Mouse (Mus musculus) CH12.LX (cell line): ENCODE measurements around the gene Dscaml1. TPM values are rescaled to one million over a fixed set of nuclear protein-coding genes. Genes with fewer than 3 reads are reported as not detected.
A peak's percentile ranks its signal among the peaks of the same experiment; 100 is the strongest.

ENCODE experiments used
- DNase-seq: peaks from one replicate; pipeline ENCODE4 v3.0.0-alpha.2; 2013; ENCODE audit errors: extremely low read depth
- H3K27ac ChIP-seq: 2 replicates; pipeline ENCODE4 v1.5.1; 2012; ENCODE audit warnings: low read depth, mild to moderate bottlenecking, control low read depth, moderate library complexity; ENCODE audit not compliant: insufficient read depth
- H3K27me3 ChIP-seq: replicated peaks from 2 replicates; pipeline ENCODE3; 2012; ENCODE audit warnings: inconsistent platforms
- H3K36me3 ChIP-seq, 2 experiments: replicated peaks in 1 of 2; 2 replicates each; pipeline versions ENCODE3 to v1.6.1; 2012; ENCODE audit warnings: inconsistent platforms in 1 of 2, low read length in 1 of 2, mild to moderate bottlenecking in 1 of 2, mixed read lengths in 1 of 2, moderate library complexity in 1 of 2; ENCODE audit not compliant: control insufficient read depth in 1 of 2, insufficient read depth in 1 of 2
- H3K4me1 ChIP-seq, 2 experiments: 2 replicates each; pipeline ENCODE4 v1.6.1; 2012; ENCODE audit warnings: inconsistent platforms in 1 of 2, moderate library complexity in 1 of 2; ENCODE audit not compliant: insufficient read depth in 2 of 2, control insufficient read depth in 1 of 2
- H3K4me2 ChIP-seq: 2 replicates; pipeline ENCODE4 v1.6.1; 2012; ENCODE audit warnings: low read depth, mild to moderate bottlenecking, control low read depth; ENCODE audit not compliant: poor library complexity, insufficient read depth, severe bottlenecking
- H3K4me3 ChIP-seq, 3 experiments: fragments of 150-350 bp in 1 of 3; sonication (generic) in 1 of 3; replicated peaks in 1 of 3; 2 replicates each; pipeline versions ENCODE3 to v1.5.1; 2011 to 2012; ENCODE audit warnings: low read depth in 2 of 3, low read length in 2 of 3, mild to moderate bottlenecking in 2 of 3, moderate library complexity in 2 of 3, control low read depth in 1 of 3, improper control_type of control experiment in 1 of 3, inconsistent platforms in 1 of 3, mixed read lengths in 1 of 3; ENCODE audit not compliant: poor library complexity in 1 of 3
- H3K79me2 ChIP-seq: replicated peaks from 2 replicates; pipeline ENCODE4 v1.6.1; 2012; ENCODE audit warnings: mild to moderate bottlenecking, moderate library complexity; ENCODE audit not compliant: control insufficient read depth, poor library complexity, insufficient read depth, severe bottlenecking; ENCODE audit errors: extremely low read depth
- H3K9ac ChIP-seq: 2 replicates; pipeline ENCODE4 v1.6.1; 2012; ENCODE audit warnings: low read depth, mild to moderate bottlenecking, control low read depth, moderate library complexity; ENCODE audit not compliant: insufficient read depth
- H3K9me3 ChIP-seq: replicated peaks from 2 replicates; pipeline ENCODE3; 2012; ENCODE audit warnings: low read length, inconsistent platforms, mixed read lengths
- BHLHE40 ChIP-seq: IDR thresholded peaks from 2 replicates; pipeline ENCODE4 v1.6.1; 2011; ENCODE audit warnings: mild to moderate bottlenecking, low read depth, low read length, improper control_type of control experiment
- CTCF ChIP-seq, 2 experiments: IDR thresholded peaks in 1 of 2; conservative IDR thresholded peaks in 1 of 2; 2 replicates each; pipeline ENCODE4 v1.5.1; 2011 to 2012; ENCODE audit warnings: low read depth in 2 of 2, low read length in 2 of 2, improper control_type of control experiment in 1 of 2, inconsistent platforms in 1 of 2, mild to moderate bottlenecking in 1 of 2, moderate library complexity in 1 of 2
- EP300 ChIP-seq: IDR thresholded peaks from 2 replicates; pipeline ENCODE4 v1.6.1; 2011; ENCODE audit warnings: low read length, improper control_type of control experiment
- ETS1 ChIP-seq: conservative IDR thresholded peaks from 2 replicates; pipeline ENCODE4 v1.6.1; 2012; ENCODE audit warnings: low read depth, mild to moderate bottlenecking, inconsistent platforms, low read length, improper control_type of control experiment, moderate library complexity
- GABPA ChIP-seq: IDR thresholded peaks from 2 replicates; pipeline ENCODE4 v1.6.1; 2012; ENCODE audit warnings: low read depth, low read length, improper control_type of control experiment, inconsistent platforms; ENCODE audit not compliant: insufficient replicate concordance
- HCFC1 ChIP-seq: IDR thresholded peaks from 2 replicates; pipeline ENCODE4 v1.6.1; 2012; ENCODE audit warnings: low read depth, mild to moderate bottlenecking, inconsistent platforms, low read length, improper control_type of control experiment
- IRF4 ChIP-seq: IDR thresholded peaks from 2 replicates; pipeline ENCODE4 v1.6.1; 2014; ENCODE audit warnings: low read depth, mild to moderate bottlenecking, inconsistent platforms, low read length, improper control_type of control experiment
- JUN ChIP-seq: IDR thresholded peaks from 2 replicates; pipeline ENCODE4 v1.6.1; 2011; ENCODE audit warnings: low read depth, mild to moderate bottlenecking, low read length, improper control_type of control experiment, moderate library complexity; ENCODE audit not compliant: insufficient read depth
- JUND ChIP-seq: conservative IDR thresholded peaks from 2 replicates; pipeline ENCODE4 v1.6.1; 2011; ENCODE audit warnings: low read depth, low read length, improper control_type of control experiment
- KAT2A ChIP-seq: IDR thresholded peaks from 2 replicates; pipeline ENCODE4 v1.6.1; 2012; ENCODE audit warnings: low read length, improper control_type of control experiment, inconsistent platforms; ENCODE audit not compliant: insufficient replicate concordance
- MAFK ChIP-seq: IDR thresholded peaks from 2 replicates; pipeline ENCODE4 v1.6.1; 2011; ENCODE audit warnings: low read length, improper control_type of control experiment; ENCODE audit not compliant: insufficient replicate concordance
- MAX ChIP-seq: IDR thresholded peaks from 2 replicates; pipeline ENCODE4 v1.6.1; 2011; ENCODE audit warnings: low read length, improper control_type of control experiment
- MAZ ChIP-seq: IDR thresholded peaks from 2 replicates; pipeline ENCODE4 v1.6.1; 2012; ENCODE audit warnings: low read depth, mild to moderate bottlenecking, inconsistent platforms, low read length, improper control_type of control experiment, moderate library complexity
- MXI1 ChIP-seq: IDR thresholded peaks from 2 replicates; pipeline ENCODE4 v1.6.1; 2011; ENCODE audit warnings: mild to moderate bottlenecking, low read depth, low read length, improper control_type of control experiment
- MYC ChIP-seq: IDR thresholded peaks from 2 replicates; pipeline ENCODE4 v1.6.1; 2011; ENCODE audit warnings: low read depth, mild to moderate bottlenecking, improper control_type of control experiment, low read length
- NELFE ChIP-seq: IDR thresholded peaks from 2 replicates; pipeline ENCODE4 v1.6.1; 2011; ENCODE audit warnings: low read depth, low read length, improper control_type of control experiment
- PAX5 ChIP-seq: IDR thresholded peaks from 2 replicates; pipeline ENCODE4 v1.6.1; 2012; ENCODE audit warnings: low read length, inconsistent platforms, mixed read lengths
- RAD21 ChIP-seq: IDR thresholded peaks from 2 replicates; pipeline ENCODE4 v1.6.1; 2011; ENCODE audit warnings: low read depth, mild to moderate bottlenecking, low read length, improper control_type of control experiment, moderate library complexity
- RCOR1 ChIP-seq: conservative IDR thresholded peaks from 2 replicates; pipeline ENCODE4 v1.6.1; 2012; ENCODE audit warnings: low read depth, mild to moderate bottlenecking, inconsistent platforms, low read length, improper control_type of control experiment
- SMC3 ChIP-seq: IDR thresholded peaks from 2 replicates; pipeline ENCODE4 v1.6.1; 2011; ENCODE audit warnings: low read depth, low read length, improper control_type of control experiment
- TCF12 ChIP-seq: IDR thresholded peaks from 2 replicates; pipeline ENCODE4 v1.6.1; 2014; ENCODE audit warnings: low read depth, mild to moderate bottlenecking, inconsistent platforms, low read length, improper control_type of control experiment
- UBTF ChIP-seq: IDR thresholded peaks from 2 replicates; pipeline ENCODE4 v1.6.1; 2012; ENCODE audit warnings: low read depth, mild to moderate bottlenecking, inconsistent platforms, low read length, improper control_type of control experiment, moderate library complexity
- ZC3H11A ChIP-seq: IDR thresholded peaks from 2 replicates; pipeline ENCODE4 v1.6.1; 2012; ENCODE audit warnings: low read depth, mild to moderate bottlenecking, inconsistent platforms, low read length, improper control_type of control experiment
- ZKSCAN1 ChIP-seq: IDR thresholded peaks from 2 replicates; pipeline ENCODE4 v1.6.1; 2012; ENCODE audit warnings: low read depth, inconsistent platforms, low read length, improper control_type of control experiment, borderline replicate concordance
- ZNF384 ChIP-seq: IDR thresholded peaks from 2 replicates; pipeline ENCODE4 v1.6.1; 2012; ENCODE audit warnings: low read depth, low read length, improper control_type of control experiment, inconsistent platforms
- dilution Hi-C: fragments of 300-500 bp; cut with MboI; formaldehyde crosslinking; loops from 2 replicates; pipeline ENCODE4 v1.14.3; 2020; ENCODE audit warnings: low sequenced_read_pairs; ENCODE audit not compliant: extremely low pct_unique_long_range_greater_than_20kb, extremely low pct_ligation_motif_present
- in situ Hi-C: fragments of 300-500 bp; cut with MboI; formaldehyde crosslinking; loops from 3 replicates; pipeline ENCODE4 v1.14.3; 2019; ENCODE audit warnings: low sequenced_read_pairs, low pct_ligation_motif_present, low pct_unique_long_range_greater_than_20kb, mixed read lengths
- polyA plus RNA-seq: library from polyadenylated mRNA; unstranded; fragments of >175 nt; gene quantifications from 2 replicates; pipeline ENCODE4 v1.2.1, GENCODE M21; 2012; ENCODE audit warnings: low read depth; ENCODE audit not compliant: insufficient read length
- total RNA-seq, 2 experiments: library from RNA; depleted of rRNA; stranded (reverse); fragments of 300-350 nt in 1 of 2; fragments of >200 nt in 1 of 2; gene quantifications; 2 replicates each; pipeline ENCODE4 v1.2.3; 2012 to 2014

Dscaml1 gene
- total and polyA plus RNA-seq, 3 experiments = not detected

DNA sequence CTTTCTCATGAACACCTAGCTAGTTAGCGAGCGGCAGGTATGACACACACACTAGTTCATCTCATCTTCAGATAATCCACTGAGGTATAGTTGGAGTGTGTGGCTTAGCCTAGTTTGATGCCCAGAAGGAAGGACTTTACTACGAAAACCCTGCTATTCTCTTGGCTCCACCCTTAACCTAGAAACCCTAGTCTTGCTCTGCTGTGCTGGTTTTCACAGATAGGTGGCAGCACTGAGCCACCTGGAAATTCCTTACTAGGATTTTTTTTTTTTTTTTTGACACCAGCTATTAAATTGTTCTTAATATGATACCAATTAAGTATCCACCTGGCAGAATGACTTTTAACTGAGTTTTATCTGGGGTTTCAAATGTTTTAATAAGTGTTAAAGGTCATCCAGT is 163.4 kb downstream of the Dscaml1 start:
- peak; percentile 49 for DNase-seq
- H3K4me2 ChIP-seq = no peak overlapping the region
- peaks cover 79% of the 10 kb centered on the region for H3K27me3 ChIP-seq
- dilution Hi-C loops (no loop called here), in situ Hi-C loops (no loop called here)
- no peaks in the 10 kb centered on the region for H3K9me3 ChIP-seq
- no peak overlapping the region for H3K4me3 ChIP-seq
- no peak overlapping the region for H3K9ac ChIP-seq
- H3K4me1 ChIP-seq = peaks cover 0 to 6% of the 10 kb centered on the region in 2 experiments; a peak in 1 of 4 replicates
- TF ChIP-seq MAX (no peak), ZKSCAN1 (no peak), MYC (no peak), SMC3 (peak; percentile 69), GABPA (no peak), IRF4 (no peak), ZC3H11A (no peak; the same call in 1 of the 2 replicates), ZNF384 (peak; percentile 96), CTCF (conservative IDR thresholded peaks at IDR 0.05 in 1 of 2, IDR thresholded peaks at IDR 0.05 in 1 of 2; ENCODE audit: low read depth in 2 of 2, low read length in 2 of 2) (peak; percentile 83 to 94), MAFK (no peak), EP300 (no peak), NELFE (no peak), RAD21 (peak; percentile 66), TCF12 (no peak), MXI1 (no peak), BHLHE40 (no peak), RCOR1 (no peak), HCFC1 (no peak), MAZ (no peak), UBTF (no peak), JUND (no peak), ETS1 (no peak)
- H3K27ac ChIP-seq = no peak overlapping the region
- H3K36me3 ChIP-seq = no peaks in the 10 kb centered on the region
- no peaks in the 10 kb centered on the region for H3K79me2 ChIP-seq

DNA sequence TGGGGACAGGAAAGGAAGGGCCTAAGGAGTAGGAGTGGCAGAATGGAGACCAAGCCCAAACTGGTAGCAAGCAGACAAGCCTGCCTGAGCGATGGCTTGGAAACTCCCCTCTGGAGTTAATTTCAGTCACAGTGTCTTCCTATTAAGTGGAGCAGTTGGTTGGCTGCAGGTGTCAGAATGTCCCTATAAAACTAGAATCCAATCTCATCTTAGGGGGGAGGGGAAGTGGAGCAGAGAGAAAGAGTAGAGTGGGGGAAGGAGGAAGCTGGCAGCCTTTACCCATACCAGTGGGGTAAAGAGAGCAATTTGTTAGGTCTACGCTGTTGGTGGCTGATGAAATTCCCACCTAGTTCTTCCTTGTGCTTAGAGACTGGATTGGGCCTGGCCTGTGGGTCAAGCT is 164.6 kb downstream of the Dscaml1 start:
- Histone ChIP-seq H3K4me2 (no peak overlapping the region), H3K36me3 (no peaks in the 10 kb centered on the region), H3K79me2 (no peaks in the 10 kb centered on the region), H3K9ac (no peak overlapping the region)
- in situ Hi-C loops = no loop called here
- DNase-seq = no peak
- TF ChIP-seq KAT2A = no peak
- no peak for TF ChIP-seq PAX5
- no peak for TF ChIP-seq JUN
- TF ChIP-seq EP300 = no peak
- TF ChIP-seq, all 38 proteins: peak for 0
- H3K9me3 ChIP-seq = no peaks in the 10 kb centered on the region
- peaks cover 0 to 6% of the 10 kb centered on the region in 2 experiments; a peak in 1 of 4 replicates for H3K4me1 ChIP-seq
- peaks cover 79% of the 10 kb centered on the region for H3K27me3 ChIP-seq
- H3K4me3 ChIP-seq = no peak overlapping the region
- dilution Hi-C loops = no loop called here
- H3K27ac ChIP-seq = no peak overlapping the region
